Mouse (Mus musculus): Measurements from ENCODE around the gene Krtap10-10. TPM values are rescaled to one million over a fixed set of nuclear protein-coding genes. Genes with fewer than 3 reads are reported as not detected.
"Not testable (repeated sequence)": the region's sequence is repeated elsewhere in the genome, so short reads cannot be mapped to it uniquely, and the experiment has no call there.

Krtap10-10 gene
- polyA plus RNA-seq (2012; ENCODE audit: insufficient read depth, low replicate concordance): not detected in 2 replicates

GRCm38 (mm10) chr10:77835647-77836046, at the start of gene Krtap10-10:
TSS of gene Krtap10-10 (plus strand) at chr10:77835947.
- no peaks in the 10 kb centered on the region for H3K4me1 ChIP-seq
- H3K27me3 ChIP-seq (replicated peaks): peaks cover 6% of the 10 kb centered on the region
- peaks cover 15% of the 10 kb centered on the region; the same call in 1 of the 2 replicates for H3K9me3 ChIP-seq
- no peaks in the 10 kb centered on the region for H3K36me3 ChIP-seq (replicated peaks; ENCODE audit: low read length)
- no peak for TF ChIP-seq GATA1 (IDR thresholded peaks at IDR 0.05; ENCODE audit: borderline replicate concordance, low read length)
- TF ChIP-seq FLI1 (IDR thresholded peaks at IDR 0.05; ENCODE audit: low read length): no peak
- H3K4me3 ChIP-seq (replicated peaks): no peak within 1 kb of the TSS

- not testable (repeated sequence) for H3K36me3 ChIP-seq (replicated peaks; ENCODE audit: low read length); H3K4me1 ChIP-seq; H3K27me3 ChIP-seq (replicated peaks); H3K9me3 ChIP-seq; H3K4me3 ChIP-seq (replicated peaks)
Measured at GRCm38 (mm10) chr10:77787876-77788275, 47.9 kb upstream of the Krtap10-10 start, which contains the start of gene Gm7137. TSS of gene Gm7137 (minus strand) at chr10:77788200.

- Histone ChIP-seq H3K4me3 (replicated peaks) (no peak overlapping the region), H3K4me1 (no peaks in the 10 kb centered on the region), H3K36me3 (replicated peaks; ENCODE audit: low read length) (no peaks in the 10 kb centered on the region), H3K9me3 (no peaks in the 10 kb centered on the region), H3K27me3 (replicated peaks) (peaks cover 9% of the 10 kb centered on the region)
- TF ChIP-seq GATA1 (IDR thresholded peaks at IDR 0.05; ENCODE audit: borderline replicate concordance, low read length) (no peak), FLI1 (IDR thresholded peaks at IDR 0.05; ENCODE audit: low read length) (no peak)
Measured at GRCm38 (mm10) chr10:77788621-77789020, 47.1 kb upstream of the Krtap10-10 start.

GRCm38 (mm10) chr10:77794976-77795375, 40.8 kb upstream of the Krtap10-10 start, which contains the start of gene Gm9639:
TSS of gene Gm9639 (minus strand) at chr10:77795076.
- H3K36me3 ChIP-seq (replicated peaks; ENCODE audit: low read length): no peaks in the 10 kb centered on the region
- peaks cover 33% of the 10 kb centered on the region for H3K27me3 ChIP-seq (replicated peaks)
- H3K4me1 ChIP-seq: peaks cover 34% of the 10 kb centered on the region
- H3K9me3 ChIP-seq: no peaks in the 10 kb centered on the region
- TF ChIP-seq FLI1 (IDR thresholded peaks at IDR 0.05; ENCODE audit: low read length): no peak
- no peak for TF ChIP-seq GATA1 (IDR thresholded peaks at IDR 0.05; ENCODE audit: borderline replicate concordance, low read length)
- no peak within 1 kb of the TSS for H3K4me3 ChIP-seq (replicated peaks)

- Histone ChIP-seq H3K36me3 (replicated peaks; ENCODE audit: low read length) (no peaks in the 10 kb centered on the region), H3K9me3 (no peaks in the 10 kb centered on the region), H3K4me3 (replicated peaks) (no peak overlapping the region), H3K4me1 (peaks cover 42% of the 10 kb centered on the region), H3K27me3 (replicated peaks) (peaks cover 35% of the 10 kb centered on the region)
- TF ChIP-seq FLI1 (IDR thresholded peaks at IDR 0.05; ENCODE audit: low read length) (no peak), GATA1 (IDR thresholded peaks at IDR 0.05; ENCODE audit: borderline replicate concordance, low read length) (no peak)
Measured at GRCm38 (mm10) chr10:77797677-77798076, 38.1 kb upstream of the Krtap10-10 start.

- H3K9me3 ChIP-seq; H3K36me3 ChIP-seq (replicated peaks; ENCODE audit: low read length); H3K4me3 ChIP-seq (replicated peaks): not testable (repeated sequence)
- H3K27me3 ChIP-seq (replicated peaks): peaks cover 32% of the 10 kb centered on the region
- peaks cover 42% of the 10 kb centered on the region for H3K4me1 ChIP-seq
Measured at GRCm38 (mm10) chr10:77798164-77798920, 37.4 kb upstream of the Krtap10-10 start.

- Histone ChIP-seq H3K4me3 (replicated peaks) (peak within 1 kb of the TSS; percentile 38), H3K36me3 (replicated peaks; ENCODE audit: low read length) (no peaks in the 10 kb centered on the region), H3K9me3 (no peaks in the 10 kb centered on the region), H3K4me1 (peaks cover 42% of the 10 kb centered on the region), H3K27me3 (replicated peaks) (peaks cover 28% of the 10 kb centered on the region)
- TF ChIP-seq GATA1 (IDR thresholded peaks at IDR 0.05; ENCODE audit: borderline replicate concordance, low read length): no peak
- TF ChIP-seq FLI1 (IDR thresholded peaks at IDR 0.05; ENCODE audit: low read length): no peak
Measured at GRCm38 (mm10) chr10:77798921-77799508, 36.7 kb upstream of the Krtap10-10 start, which contains the start of gene Gm19668. TSS of gene Gm19668 (minus strand) at chr10:77799133.

- Histone ChIP-seq H3K36me3 (replicated peaks; ENCODE audit: low read length) (no peaks in the 10 kb centered on the region), H3K27me3 (replicated peaks) (peaks cover 3% of the 10 kb centered on the region), H3K4me3 (replicated peaks) (no peak overlapping the region), H3K9me3 (no peaks in the 10 kb centered on the region), H3K4me1 (peaks cover 17% of the 10 kb centered on the region)
- TF ChIP-seq GATA1 (IDR thresholded peaks at IDR 0.05; ENCODE audit: borderline replicate concordance, low read length) (no peak), FLI1 (IDR thresholded peaks at IDR 0.05; ENCODE audit: low read length) (no peak)
Measured at GRCm38 (mm10) chr10:77804095-77804494, 31.7 kb upstream of the Krtap10-10 start.

- Histone ChIP-seq H3K4me1 (no peaks in the 10 kb centered on the region; the same call in 1 of the 2 replicates), H3K9me3 (0 out of 2 replicates have a peak, but pooled peaks cover 3% of the 10 kb centered on the region), H3K4me3 (replicated peaks) (peak within 1 kb of the TSS; percentile 42), H3K36me3 (replicated peaks; ENCODE audit: low read length) (no peaks in the 10 kb centered on the region), H3K27me3 (replicated peaks) (peaks cover 33% of the 10 kb centered on the region)
- TF ChIP-seq GATA1 (IDR thresholded peaks at IDR 0.05; ENCODE audit: borderline replicate concordance, low read length) (no peak), FLI1 (IDR thresholded peaks at IDR 0.05; ENCODE audit: low read length) (no peak)
Measured at GRCm38 (mm10) chr10:77811743-77812142, 24.0 kb upstream of the Krtap10-10 start, which contains the start of gene Gm9507. TSS of gene Gm9507 (minus strand) at chr10:77811843.

GRCm38 (mm10) chr10:77814382-77814781, 21.4 kb upstream of the Krtap10-10 start, which contains the start of gene Gm2696:
TSS of gene Gm2696 (plus strand) at chr10:77814682.
- TF ChIP-seq GATA1 (IDR thresholded peaks at IDR 0.05; ENCODE audit: borderline replicate concordance, low read length) (no peak), FLI1 (IDR thresholded peaks at IDR 0.05; ENCODE audit: low read length) (no peak)
- no peaks in the 10 kb centered on the region for H3K36me3 ChIP-seq (replicated peaks; ENCODE audit: low read length)
- peaks cover 35% of the 10 kb centered on the region for H3K27me3 ChIP-seq (replicated peaks)

More at GRCm38 (mm10) chr10:77814382-77814781, 21.4 kb upstream of the Krtap10-10 start, which contains the start of gene Gm2696:
- Histone ChIP-seq H3K4me1 (peaks cover 5% of the 10 kb centered on the region; the same call in 1 of the 2 replicates), H3K4me3 (replicated peaks) (no peak within 1 kb of the TSS), H3K9me3 (peaks cover 9% of the 10 kb centered on the region; the same call in 1 of the 2 replicates)

Data from megakaryocyte, embryonic 14.5 days (primary cell).